Mouse (Mus musculus): ENCODE measurements at regions not wholly inside any gene's neighbourhood (a gene's known extent, or its start where the extent isn't known, plus 50 kb on each side); places are given as distances from the start of the nearest gene placed in this dataset.

DNA sequence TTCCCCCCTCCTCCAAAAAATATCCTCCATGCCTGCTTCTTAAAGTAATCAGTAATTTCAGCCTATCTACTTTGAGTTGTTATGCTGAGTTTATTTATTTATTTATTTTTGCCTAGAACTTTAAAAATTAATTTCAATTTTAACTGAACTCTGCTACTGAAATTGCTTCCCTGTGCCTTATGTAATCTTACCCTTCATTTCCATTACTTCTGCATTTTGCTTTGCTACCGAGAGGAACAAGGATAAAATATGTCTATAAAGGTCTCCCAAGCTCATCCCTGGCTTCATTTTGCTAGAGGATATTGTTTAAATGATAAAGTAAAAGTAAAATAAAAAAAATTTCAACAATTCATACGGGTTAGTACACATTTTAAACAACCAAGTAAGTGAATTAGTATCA lies 216.3 kb downstream of the Kcnj2 start:
- H3K4me1 ChIP-seq, result no peaks in the 10 kb centered on the region
- H3K4me3 ChIP-seq, result no peak overlapping the region
- H3K27me3 ChIP-seq (replicated peaks), result no peaks in the 10 kb centered on the region
- H3K9ac ChIP-seq, result no peak overlapping the region
- ATAC-seq (replicated peaks), result no peak
- H3K27ac ChIP-seq, result no peak overlapping the region
- H3K9me3 ChIP-seq, result no peaks in the 10 kb centered on the region
- no peak overlapping the region for H3K4me2 ChIP-seq
- 73% methylated on average over 2 of the region's 2 CpGs for WGBS
- H3K36me3 ChIP-seq (replicated peaks), result no peaks in the 10 kb centered on the region

DNA sequence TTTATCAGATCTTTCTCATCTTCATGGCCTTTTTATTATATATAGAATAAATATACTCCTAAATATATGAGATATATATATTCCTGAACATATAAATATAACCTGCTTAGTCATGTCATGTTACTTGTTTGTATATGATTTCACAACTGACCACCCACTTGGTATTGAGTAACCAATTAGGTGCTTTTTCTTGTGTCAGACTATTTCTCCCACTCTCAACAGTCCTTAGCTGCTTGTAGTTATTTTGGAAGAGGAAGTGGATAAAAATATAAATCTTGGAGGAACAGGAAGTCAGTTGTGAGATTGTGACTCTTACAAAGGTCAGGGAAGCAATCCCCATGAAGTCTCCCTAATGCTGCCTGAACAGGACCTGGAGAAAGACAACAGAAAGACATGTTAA lies 224.6 kb downstream of the Kcnj2 start:
- no peak for ATAC-seq (replicated peaks)
- H3K4me3 ChIP-seq, result no peak overlapping the region

DNA sequence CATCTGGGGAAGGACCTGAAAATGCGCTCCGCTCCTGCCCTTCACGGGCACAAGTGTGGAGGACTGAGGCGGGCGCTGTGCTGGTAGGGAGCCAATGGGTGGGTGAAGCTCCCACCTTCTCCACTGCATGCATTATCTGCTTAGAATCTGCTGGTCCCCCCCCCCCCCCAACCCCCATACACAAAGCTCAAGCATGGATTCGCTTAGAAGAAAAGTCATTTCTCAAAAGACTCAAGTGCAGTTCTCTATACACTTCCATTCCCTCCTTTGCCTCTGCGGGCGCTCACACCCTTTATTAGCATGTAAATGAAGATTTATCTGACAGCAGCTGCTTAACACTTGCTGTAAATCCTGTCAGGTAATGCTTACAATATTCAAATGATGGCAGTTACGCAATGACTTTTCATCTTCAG lies 230.4 kb downstream of the Kcnj2 start:
- ATAC-seq (replicated peaks), result peak; percentile 60; the same call in 1 of the 2 replicates
- WGBS, result 11% methylated on average over 9 of the region's 9 CpGs

More for the DNA sequence above, 224.6 kb downstream of the Kcnj2 start:
- Histone ChIP-seq H3K36me3 (replicated peaks) (no peaks in the 10 kb centered on the region), H3K9ac (no peak overlapping the region), H3K4me1 (no peaks in the 10 kb centered on the region), H3K9me3 (no peaks in the 10 kb centered on the region), H3K27ac (no peak overlapping the region), H3K27me3 (replicated peaks) (no peaks in the 10 kb centered on the region), H3K4me2 (no peak overlapping the region)

DNA sequence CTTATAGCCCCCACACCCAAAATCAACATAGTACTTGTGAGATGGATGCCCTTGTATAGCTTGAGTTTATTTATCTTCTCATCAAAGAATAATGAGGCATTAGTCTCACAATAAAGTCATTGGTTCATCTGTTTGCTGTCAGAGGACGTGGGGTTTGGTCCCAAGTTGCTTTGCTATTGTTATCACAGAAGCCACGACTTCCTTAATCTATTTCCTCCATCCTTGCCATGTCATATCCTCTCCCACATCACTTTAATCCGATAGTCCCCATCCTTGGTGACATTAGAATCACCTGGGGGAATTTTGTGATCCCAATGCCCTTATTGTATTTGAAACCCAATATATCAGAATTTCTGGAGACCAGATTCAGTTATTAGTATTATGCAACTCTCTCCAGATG lies 246.8 kb downstream of the Kcnj2 start:
- H3K4me2 ChIP-seq, result no peak overlapping the region
- H3K4me3 ChIP-seq, result no peak overlapping the region
- H3K27ac ChIP-seq, result no peak overlapping the region
- no peaks in the 10 kb centered on the region for H3K9me3 ChIP-seq
- H3K27me3 ChIP-seq (replicated peaks), result no peaks in the 10 kb centered on the region
- no peak overlapping the region for H3K9ac ChIP-seq
- H3K4me1 ChIP-seq, result no peaks in the 10 kb centered on the region
- ATAC-seq (replicated peaks), result no peak
- WGBS, result 55% methylated on average over 3 of the region's 3 CpGs
- H3K36me3 ChIP-seq (replicated peaks), result no peaks in the 10 kb centered on the region

More for the DNA sequence above, 230.4 kb downstream of the Kcnj2 start:
- H3K4me2 ChIP-seq, result peak overlapping the region; percentile 50
- H3K9me3 ChIP-seq, result no peaks in the 10 kb centered on the region
- no peaks in the 10 kb centered on the region for H3K27me3 ChIP-seq (replicated peaks)
- peak overlapping the region; percentile 23 for H3K4me3 ChIP-seq
- H3K9ac ChIP-seq, result no peak overlapping the region
- H3K27ac ChIP-seq, result 0 out of 2 replicates have a peak overlapping the region, but pooled peaks have one; percentile 20
- H3K4me1 ChIP-seq, result peaks cover 9% of the 10 kb centered on the region; the same call in 1 of the 2 replicates
- no peaks in the 10 kb centered on the region for H3K36me3 ChIP-seq (replicated peaks)

DNA sequence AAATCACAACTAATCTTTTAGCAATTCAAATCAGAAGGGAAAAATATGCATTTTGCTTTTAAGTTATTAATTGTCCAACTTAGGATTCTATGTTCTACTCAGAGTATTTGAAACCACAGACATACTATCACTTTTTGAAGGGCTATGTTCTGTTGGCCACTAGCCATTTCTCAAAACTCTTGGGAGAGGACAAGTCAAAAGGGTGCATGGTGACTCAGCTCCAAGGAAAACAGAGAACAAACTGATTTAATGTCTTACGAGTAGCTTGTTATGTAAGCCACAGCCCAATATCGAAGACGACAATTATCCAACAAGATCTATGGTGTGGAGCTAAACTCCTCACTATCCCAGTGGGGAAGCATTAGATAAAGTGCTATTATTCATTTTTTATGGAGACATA lies 247.6 kb downstream of the Kcnj2 start:
- no peak for ATAC-seq (replicated peaks)

DNA sequence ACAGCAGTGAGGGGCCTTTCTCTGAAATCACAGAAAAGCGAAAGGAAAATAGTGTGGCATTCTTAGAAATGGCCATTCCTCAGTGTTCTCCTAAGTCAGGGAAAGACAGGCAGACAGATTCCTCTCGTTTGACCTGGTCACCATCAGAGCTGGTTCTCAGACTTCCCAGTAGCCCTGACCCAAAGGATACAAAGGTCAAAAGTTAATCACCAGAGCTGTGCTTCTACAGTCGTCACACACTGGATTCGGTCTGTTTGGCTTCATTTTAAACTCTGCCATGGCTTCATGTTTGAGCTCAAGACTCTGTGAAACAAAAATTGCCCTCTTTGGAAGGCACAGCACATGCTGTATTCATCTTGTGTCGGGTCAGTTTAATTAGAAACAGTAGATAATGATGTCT lies 255.6 kb downstream of the Kcnj2 start:
- Histone ChIP-seq H3K4me1 (no peaks in the 10 kb centered on the region), H3K9ac (no peak overlapping the region), H3K27ac (no peak overlapping the region), H3K36me3 (replicated peaks) (no peaks in the 10 kb centered on the region), H3K9me3 (no peaks in the 10 kb centered on the region), H3K27me3 (replicated peaks) (no peaks in the 10 kb centered on the region), H3K4me2 (no peak overlapping the region), H3K4me3 (no peak overlapping the region)
- no peak for ATAC-seq (replicated peaks)
- WGBS, result 57% methylated on average over 5 of the region's 5 CpGs

More for the DNA sequence above, 247.6 kb downstream of the Kcnj2 start:
- Histone ChIP-seq H3K27me3 (replicated peaks) (no peaks in the 10 kb centered on the region), H3K9me3 (no peaks in the 10 kb centered on the region), H3K36me3 (replicated peaks) (no peaks in the 10 kb centered on the region), H3K4me3 (no peak overlapping the region), H3K27ac (no peak overlapping the region), H3K4me1 (no peaks in the 10 kb centered on the region), H3K4me2 (no peak overlapping the region), H3K9ac (no peak overlapping the region)
- 87% methylated on average over 3 of the region's 3 CpGs for WGBS

DNA sequence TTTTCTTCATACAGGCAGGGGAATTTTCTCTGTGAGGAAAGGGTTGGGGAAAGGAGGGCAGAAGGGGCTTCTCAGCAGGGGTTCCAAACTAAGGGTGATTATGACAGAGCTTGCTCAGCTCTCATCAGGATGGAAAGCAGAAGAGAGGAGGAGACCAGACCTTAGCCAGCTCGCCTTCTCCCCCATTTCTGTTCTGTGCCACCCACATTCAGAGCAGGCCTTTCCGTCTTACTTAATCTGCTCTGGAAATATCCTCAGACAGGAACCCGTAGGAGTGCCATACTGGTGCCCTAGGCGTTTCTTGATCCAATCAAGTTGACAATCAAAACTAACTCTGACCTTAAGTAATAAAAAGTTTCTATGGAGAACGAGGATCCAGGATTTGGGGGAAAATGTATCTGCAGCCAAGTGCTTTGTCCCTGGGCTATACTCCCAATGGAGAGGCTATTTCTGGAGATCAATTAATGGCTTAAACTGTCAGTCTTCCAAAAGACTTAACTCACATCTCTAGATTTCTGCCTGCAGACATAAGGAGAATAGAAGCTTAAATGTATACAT lies 258.6 kb downstream of the Kcnj2 start:
- no peaks in the 10 kb centered on the region for H3K4me1 ChIP-seq
- WGBS, result 69% methylated on average over 5 of the region's 5 CpGs
- no peak overlapping the region for H3K4me3 ChIP-seq
- no peak overlapping the region for H3K4me2 ChIP-seq
- H3K9me3 ChIP-seq, result no peaks in the 10 kb centered on the region
- no peaks in the 10 kb centered on the region for H3K36me3 ChIP-seq (replicated peaks)
- H3K9ac ChIP-seq, result no peak overlapping the region
- no peak overlapping the region for H3K27ac ChIP-seq
- H3K27me3 ChIP-seq (replicated peaks), result no peaks in the 10 kb centered on the region
- ATAC-seq (replicated peaks), result no peak

DNA sequence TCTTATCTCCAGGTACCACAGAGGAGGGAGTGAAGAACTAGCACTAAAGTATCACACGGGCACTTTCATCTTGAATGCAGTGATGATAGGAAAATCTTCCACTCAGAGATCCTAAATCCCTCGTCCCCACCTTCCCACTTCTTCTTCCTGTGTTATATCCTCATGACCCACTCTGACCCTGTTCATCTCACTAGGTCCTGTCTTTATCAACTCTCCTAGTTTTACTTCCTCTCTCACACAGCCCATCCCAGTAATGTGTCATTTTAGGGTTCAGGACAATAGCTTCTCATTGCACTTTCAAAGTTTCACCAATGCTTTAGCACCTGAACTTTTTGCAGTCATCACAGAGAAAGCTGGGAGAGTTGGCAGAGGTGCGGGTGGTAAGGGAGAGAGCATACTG lies 261.0 kb downstream of the Kcnj2 start:
- Histone ChIP-seq H3K4me3 (no peak overlapping the region), H3K27ac (no peak overlapping the region), H3K9me3 (no peaks in the 10 kb centered on the region), H3K4me2 (no peak overlapping the region), H3K4me1 (no peaks in the 10 kb centered on the region), H3K9ac (no peak overlapping the region), H3K27me3 (replicated peaks) (no peaks in the 10 kb centered on the region), H3K36me3 (replicated peaks) (no peaks in the 10 kb centered on the region)
- 77% methylated on average over 3 of the region's 3 CpGs for WGBS
- no peak for ATAC-seq (replicated peaks)

DNA sequence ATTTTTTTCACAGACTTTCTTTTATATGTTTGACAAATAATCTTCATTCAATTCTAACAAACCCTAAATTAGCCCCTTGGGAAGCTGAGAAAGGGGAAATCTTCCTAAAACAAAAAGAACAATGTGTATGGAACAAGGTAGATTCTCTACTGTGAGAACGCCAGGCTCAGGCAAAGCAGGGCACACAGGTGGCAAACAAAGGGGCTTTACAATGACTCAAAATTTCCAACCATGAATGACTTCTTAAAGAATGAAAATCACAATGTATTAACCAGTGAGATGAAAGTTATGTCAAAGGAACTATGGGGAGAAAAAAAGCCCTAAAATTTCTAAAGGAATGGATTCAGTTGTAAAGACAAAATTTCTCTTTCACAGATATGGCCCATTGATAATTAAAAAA lies 262.3 kb downstream of the Kcnj2 start:
- Histone ChIP-seq H3K27ac (no peak overlapping the region), H3K36me3 (replicated peaks) (no peaks in the 10 kb centered on the region), H3K4me1 (no peaks in the 10 kb centered on the region), H3K4me2 (no peak overlapping the region), H3K9ac (no peak overlapping the region), H3K4me3 (no peak overlapping the region), H3K9me3 (no peaks in the 10 kb centered on the region), H3K27me3 (replicated peaks) (no peaks in the 10 kb centered on the region)
- ATAC-seq (replicated peaks), result no peak
- 67% methylated on average over 1 of the region's 1 CpGs for WGBS

DNA sequence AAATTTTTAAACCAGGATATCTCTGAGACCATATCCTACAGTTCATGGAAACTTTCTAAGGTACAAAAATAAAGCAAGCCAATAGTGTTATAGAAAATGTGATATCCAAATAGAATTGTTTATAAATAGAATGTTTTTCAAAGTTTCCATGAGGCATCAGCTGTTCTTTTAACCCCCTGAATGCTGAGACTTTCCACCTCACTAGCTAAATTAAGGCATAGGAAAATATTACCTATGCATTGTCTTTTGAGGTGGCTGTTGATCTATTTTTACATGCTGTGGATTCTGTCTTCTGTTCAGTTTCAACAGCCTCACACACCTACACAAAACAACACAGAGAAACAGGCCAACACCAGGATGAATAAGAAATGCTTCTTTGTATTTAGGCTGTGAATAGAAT lies 265.6 kb downstream of the Kcnj2 start:
- ATAC-seq (replicated peaks), result no peak
- H3K27me3 ChIP-seq (replicated peaks), result no peaks in the 10 kb centered on the region

DNA sequence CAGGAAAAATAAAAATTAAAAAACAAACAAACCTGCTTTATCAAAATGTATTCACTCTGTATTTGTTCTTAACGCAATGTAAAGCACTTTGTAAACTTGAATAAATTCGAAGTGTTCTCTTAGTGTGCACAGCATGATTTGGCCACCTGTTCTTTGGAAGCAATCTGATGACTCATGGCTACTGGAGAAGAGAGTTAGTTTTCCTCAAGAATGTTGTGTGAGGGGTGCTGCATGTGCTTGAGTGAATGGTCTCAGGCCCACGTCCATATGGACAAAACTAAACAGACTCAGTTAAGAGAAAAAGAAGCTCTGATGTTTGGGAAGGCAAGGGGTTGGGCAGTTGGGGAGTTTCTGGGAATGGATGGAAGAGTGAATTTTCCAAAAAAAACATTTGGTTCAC lies 267.1 kb downstream of the Kcnj2 start:
- Histone ChIP-seq H3K4me1 (no peaks in the 10 kb centered on the region), H3K4me3 (no peak overlapping the region), H3K27ac (no peak overlapping the region), H3K27me3 (replicated peaks) (no peaks in the 10 kb centered on the region), H3K36me3 (replicated peaks) (no peaks in the 10 kb centered on the region), H3K4me2 (no peak overlapping the region), H3K9me3 (no peaks in the 10 kb centered on the region), H3K9ac (no peak overlapping the region)
- ATAC-seq (replicated peaks), result no peak
- WGBS, result 78% methylated on average over 3 of the region's 3 CpGs

More for the DNA sequence above, 265.6 kb downstream of the Kcnj2 start:
- H3K4me1 ChIP-seq, result no peaks in the 10 kb centered on the region
- H3K4me3 ChIP-seq, result no peak overlapping the region
- H3K36me3 ChIP-seq (replicated peaks), result no peaks in the 10 kb centered on the region
- no peak overlapping the region for H3K4me2 ChIP-seq
- no peak overlapping the region for H3K9ac ChIP-seq
- H3K27ac ChIP-seq, result no peak overlapping the region
- no peaks in the 10 kb centered on the region for H3K9me3 ChIP-seq

DNA sequence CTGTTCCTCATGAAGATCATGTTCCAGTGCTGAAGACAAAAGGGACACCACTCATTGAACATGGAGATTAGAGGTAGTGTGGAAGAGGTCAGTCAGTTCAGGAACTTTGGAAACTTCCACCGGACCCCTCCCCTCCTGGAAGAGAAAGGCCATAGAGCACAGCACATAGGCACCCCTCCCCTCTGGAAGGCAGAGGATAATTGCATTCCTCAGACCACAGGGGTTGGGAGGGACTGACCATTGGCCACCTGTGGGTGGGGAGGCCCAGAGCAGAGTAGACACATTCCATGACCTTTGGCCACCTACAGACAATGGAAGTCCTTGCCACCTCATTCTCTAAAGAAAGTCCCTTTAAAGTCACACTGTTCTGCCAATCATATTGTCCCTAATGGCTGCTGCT lies 281.6 kb downstream of the Kcnj2 start:
- 30% methylated on average over 1 of the region's 1 CpGs for WGBS
- no peak overlapping the region for H3K9ac ChIP-seq
- H3K27ac ChIP-seq, result no peak overlapping the region
- no peaks in the 10 kb centered on the region for H3K27me3 ChIP-seq (replicated peaks)
- no peak overlapping the region for H3K4me2 ChIP-seq
- H3K9me3 ChIP-seq, result no peaks in the 10 kb centered on the region
- H3K36me3 ChIP-seq (replicated peaks), result no peaks in the 10 kb centered on the region
- no peak overlapping the region for H3K4me3 ChIP-seq
- H3K4me1 ChIP-seq, result no peaks in the 10 kb centered on the region
- no peak for ATAC-seq (replicated peaks)

DNA sequence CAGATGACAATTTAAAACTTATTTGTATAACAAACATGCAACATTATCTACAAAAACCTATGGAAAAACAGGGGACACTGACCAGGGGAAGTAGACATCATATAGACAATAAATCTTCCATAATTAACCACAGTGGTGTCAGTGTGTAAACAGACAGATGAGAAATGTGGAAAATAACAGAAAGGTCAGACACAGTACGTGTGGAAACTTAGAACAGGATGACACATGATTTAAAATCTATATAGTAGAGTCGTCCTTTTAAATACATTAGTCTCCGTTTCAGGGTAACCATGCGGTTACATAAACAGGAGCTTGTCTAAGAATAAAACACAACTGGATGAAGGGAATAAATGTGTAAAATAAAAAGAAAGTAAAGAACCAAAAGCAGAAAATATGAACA lies 284.1 kb downstream of the Kcnj2 start:
- no peak overlapping the region for H3K27ac ChIP-seq
- no peak overlapping the region for H3K9ac ChIP-seq
- H3K27me3 ChIP-seq (replicated peaks), result no peaks in the 10 kb centered on the region
- no peaks in the 10 kb centered on the region for H3K4me1 ChIP-seq
- no peak overlapping the region for H3K4me3 ChIP-seq
- H3K4me2 ChIP-seq, result no peak overlapping the region
- no peak for ATAC-seq (replicated peaks)
- WGBS, result 83% methylated on average over 4 of the region's 4 CpGs
- H3K9me3 ChIP-seq, result no peaks in the 10 kb centered on the region
- H3K36me3 ChIP-seq (replicated peaks), result no peaks in the 10 kb centered on the region

Data from midbrain, embryonic 15.5 days (tissue).